Mouse (Mus musculus) retina, postnatal 7 days (tissue): Measurements from ENCODE around the gene 1700017B05Rik.
"Not testable (repeated sequence)": the region's sequence is repeated elsewhere in the genome, so short reads cannot be mapped to it uniquely, and the experiment has no call there.

Source experiments
- DNase-seq: peaks from one replicate; pipeline ENCODE4 v3.0.0-alpha.2; 2012; ENCODE audit warnings: low read depth, low spot score

The 1700017B05Rik gene

DNA sequence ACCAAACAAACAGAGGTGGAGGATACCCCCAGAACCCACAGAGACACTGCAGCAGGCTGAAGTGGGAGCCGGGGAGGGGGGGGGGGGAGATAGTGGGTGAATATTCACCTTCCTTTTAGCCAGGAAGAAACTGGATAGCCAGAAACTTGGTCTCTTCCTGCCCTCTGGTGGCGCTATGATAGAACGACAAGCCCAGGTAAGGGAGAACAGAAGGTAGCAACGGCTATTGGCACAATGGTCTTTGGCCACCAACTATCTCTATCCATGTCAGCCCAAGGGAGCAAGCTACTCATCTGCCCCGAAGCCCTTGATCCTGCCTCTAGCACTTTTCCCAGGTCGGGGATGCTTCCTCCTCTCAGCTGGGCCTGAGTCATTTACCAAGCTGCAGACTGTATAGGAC, 42.1 kb downstream of the 1700017B05Rik start:
- DNase-seq, result peak; percentile 47

DNA sequence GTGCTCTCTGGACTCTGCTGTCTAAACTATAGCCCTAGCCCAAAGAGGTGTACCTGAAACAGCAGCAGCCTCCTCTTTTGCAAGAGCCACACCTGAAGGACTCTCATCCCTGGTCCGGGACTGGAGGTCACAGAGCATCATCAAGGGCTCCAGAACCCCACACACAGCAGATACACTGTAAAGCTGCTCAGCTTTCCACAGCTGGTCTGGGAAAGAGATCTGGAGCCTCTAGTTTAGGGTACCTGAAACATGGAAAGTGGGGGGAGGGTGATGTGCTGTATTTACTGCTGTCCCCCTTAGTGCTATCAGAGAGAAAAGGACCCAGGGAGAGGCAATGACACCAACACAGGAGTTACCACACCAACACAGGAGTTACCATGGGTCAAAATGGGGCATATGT, 42.9 kb downstream of the 1700017B05Rik start:
- no peak for DNase-seq

DNA sequence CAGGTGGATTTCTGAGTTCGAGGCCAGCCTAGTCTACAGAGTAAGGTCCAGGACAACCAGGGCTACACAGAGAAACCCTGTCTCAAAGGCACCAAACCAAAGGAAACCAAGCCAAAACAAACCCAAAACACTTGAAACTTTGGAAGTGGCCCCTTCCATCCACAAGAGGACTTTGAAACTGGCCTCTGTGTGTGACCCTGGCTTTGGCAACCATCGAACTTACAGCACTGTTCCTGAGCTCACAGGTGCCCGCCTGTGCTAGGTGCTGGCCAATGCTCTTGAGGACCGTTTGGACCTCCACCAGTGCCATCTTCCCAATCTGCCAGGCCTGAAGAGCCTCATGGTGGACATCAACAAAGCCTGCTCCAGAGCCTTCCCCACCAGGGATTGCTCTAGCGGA, 43.6 kb downstream of the 1700017B05Rik start:
- no peak for DNase-seq

DNA sequence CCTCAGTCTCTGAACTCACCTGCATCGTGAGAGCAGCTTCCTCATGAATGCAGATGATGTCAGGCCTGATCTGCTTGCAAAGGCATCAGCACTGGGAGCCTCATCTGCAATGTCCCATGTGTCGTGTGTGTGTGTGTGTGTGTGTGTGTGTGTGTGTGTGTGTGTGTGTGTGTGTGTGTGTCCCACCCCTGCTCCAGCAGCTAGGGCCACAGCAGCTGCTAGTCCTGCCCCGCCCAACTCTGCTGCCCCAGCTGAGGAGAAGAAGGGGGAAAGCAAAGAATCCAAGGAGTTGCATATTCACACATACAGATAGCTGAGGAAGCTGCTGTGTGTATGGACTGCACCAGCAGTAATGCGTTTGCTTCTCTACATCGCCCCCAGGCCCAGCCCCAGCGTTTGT, 45.2 kb downstream of the 1700017B05Rik start:
- DNase-seq, result no peak

DNA sequence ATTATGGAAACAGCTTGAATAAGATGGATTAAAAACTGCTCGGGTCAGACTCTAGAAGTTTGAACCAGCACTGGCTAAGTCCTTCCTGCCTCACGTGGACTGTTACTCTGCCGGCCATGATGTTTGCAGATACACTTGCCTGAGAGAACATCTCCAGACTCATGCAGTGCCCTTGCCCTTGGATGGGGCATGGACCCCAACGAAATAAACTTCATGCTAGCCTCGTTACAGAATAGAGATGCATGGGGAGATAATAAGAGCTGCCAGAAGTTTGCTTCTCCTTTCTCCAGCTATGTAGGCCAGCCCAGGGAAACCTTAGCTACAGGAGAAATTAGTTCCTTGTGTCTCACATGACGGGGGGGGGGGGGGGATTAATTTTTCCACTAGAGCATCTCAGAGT, 47.9 kb downstream of the 1700017B05Rik start:
- DNase-seq, result no peak

DNA sequence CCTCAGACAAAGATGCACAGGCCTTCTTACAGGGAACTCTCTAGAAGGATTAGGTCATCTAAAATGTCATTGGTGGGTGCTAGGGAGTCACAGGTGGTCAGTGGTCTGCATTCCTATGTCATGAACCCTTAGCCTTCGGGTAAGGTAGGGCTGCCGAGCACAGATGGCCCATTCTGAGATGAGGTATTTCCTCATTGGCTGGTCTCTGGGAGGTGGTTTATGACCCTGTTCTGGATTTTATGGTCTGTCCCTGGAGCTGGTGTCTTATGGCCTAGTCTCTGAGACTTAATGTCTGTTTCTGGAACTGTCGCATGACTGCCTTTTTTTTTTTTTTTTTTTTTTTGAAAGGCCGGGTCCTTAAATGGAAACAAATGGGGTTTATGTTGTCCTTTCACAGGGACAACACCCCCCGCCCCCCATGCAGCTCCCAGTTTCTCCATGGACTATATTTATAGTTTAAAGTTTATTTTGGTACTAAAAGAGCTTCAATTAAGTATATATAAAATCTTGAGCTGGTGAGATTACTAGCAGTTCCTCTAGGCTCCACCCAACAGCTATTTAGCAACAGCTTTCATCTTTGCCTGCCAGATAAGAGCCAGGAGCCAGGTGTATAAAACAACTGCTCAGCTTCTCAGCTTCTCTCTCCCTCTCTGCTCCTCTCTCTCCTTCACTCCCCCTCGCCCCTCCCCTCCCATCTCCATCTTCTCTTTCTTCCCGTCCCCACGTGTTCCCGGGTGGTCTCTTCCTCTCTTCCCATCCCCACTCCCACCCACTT, 49.8 kb downstream of the 1700017B05Rik start:
- no peak for DNase-seq

DNA sequence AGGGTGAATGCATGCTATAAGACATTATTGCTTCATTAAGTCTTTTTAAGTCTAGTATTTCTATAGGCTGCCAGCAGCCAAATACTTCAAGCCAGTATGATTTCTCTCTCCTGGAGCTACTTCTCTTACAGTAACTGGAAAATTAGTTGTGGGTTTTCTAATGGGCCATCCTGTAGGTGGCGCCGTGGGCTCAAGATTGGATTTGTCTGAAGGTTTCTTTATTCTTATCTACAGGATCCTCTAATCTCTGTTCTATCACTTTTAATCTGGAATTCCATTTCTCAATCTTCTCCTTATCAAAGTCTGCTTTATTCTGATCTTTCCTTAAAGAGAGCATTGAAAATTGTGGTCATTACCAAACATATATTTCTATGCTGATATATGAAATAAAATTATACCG, 53.1 kb downstream of the 1700017B05Rik start:
- DNase-seq, result peak; percentile 13

DNA sequence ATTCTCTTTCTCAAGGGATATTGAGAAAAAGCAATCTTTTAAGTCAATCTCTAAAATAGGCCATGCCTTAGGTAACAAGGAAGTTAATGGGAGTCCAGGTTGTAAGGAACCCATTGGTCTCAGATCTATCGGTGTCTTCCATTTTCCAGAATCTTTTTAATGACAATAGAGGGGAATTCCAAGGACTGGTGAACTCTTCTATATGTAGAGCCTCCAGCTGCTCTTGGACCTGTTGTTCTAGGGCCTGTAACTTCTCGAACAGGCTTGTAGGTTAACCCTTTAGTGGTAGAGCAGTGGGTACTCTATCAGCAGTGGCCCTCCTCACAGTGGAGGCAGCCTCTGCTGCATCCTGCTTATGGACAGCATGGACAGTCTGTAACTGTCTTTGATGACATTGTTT, 55.5 kb downstream of the 1700017B05Rik start:
- DNase-seq, result no peak

DNA sequence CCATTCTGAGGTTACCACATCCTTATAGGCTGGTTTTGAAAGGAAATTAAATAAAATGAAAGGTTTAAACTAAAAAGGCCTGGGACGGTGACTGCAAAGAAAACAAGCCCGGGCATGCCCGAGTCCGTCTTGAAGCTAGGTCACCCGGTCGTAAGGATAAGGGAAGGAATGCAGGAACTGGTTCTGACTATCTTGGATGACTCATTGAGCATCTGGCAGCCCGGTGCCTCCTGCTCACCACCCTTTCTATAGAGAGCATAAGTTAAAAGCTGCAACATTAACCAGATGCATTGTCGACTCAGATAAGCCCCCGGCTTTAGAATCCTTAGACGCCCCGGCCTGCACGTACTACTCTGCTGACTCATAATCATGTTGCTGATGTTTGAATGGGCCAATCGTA, 58.8 kb downstream of the 1700017B05Rik start:
- DNase-seq, result not testable (repeated sequence)
